29 mouse cellular contexts compared by ENCODE assay signal in the genomic region with DNA sequence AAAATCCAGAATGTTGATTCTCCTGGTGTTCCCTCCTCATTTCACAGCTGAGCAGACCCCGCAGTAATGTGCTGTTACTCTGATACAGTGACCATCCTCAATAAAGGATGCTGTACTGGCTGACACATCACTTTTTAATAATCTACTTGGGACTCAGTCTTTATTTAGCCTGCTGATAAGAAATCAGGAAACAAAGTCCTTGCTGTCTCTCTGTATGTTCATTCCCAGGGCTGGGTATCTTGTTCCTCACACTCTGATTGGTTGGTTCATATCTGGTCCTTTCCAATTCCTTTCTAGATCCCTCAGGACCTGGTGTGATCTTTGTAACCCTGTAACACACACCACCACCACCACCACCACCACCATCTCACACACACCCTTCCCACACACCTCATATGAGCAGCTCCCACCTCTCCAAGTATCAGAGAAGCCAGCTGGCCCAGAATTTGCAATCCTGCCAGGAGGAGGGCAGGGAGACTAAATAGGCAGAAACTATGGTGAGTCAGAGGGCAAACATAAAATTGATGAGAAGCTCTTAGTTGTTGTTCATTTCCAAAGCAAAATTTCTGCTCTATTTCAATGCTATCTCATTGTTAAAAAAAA. TPM values are rescaled to one million over a fixed set of nuclear protein-coding genes. Genes with fewer than 3 reads are reported as not detected.
A peak's percentile ranks its signal among the peaks of the same experiment; 100 is the strongest.
DNase-seq lines count a peak whose midpoint lies in the region; ATAC-seq and TF ChIP-seq lines count a peak whose summit lies in the region.
"Had no signal": no experiment of that assay in that cellular context is flagged by ENCODE, and none has a peak within 500 bp of the region (broad histone marks: within the 10 kb centered on the region; RNA-seq: fewer than 3 reads in every experiment).

No protein-coding gene starts in this region.

- H3K27ac ChIP-seq in intestine, postnatal 0 days (ENCODE audit: low read depth, low read length), result peak overlapping the region; percentile 88
- H3K27ac ChIP-seq in thymus, adult 2 months (ENCODE audit: control insufficient read depth, insufficient read depth, low read length), result no peak overlapping the region
- no peak overlapping the region for H3K27ac ChIP-seq in liver, postnatal 0 days (ENCODE audit: low read depth)
- H3K27ac ChIP-seq: embryonic facial prominence, embryonic 13.5 days; forebrain, embryonic 12.5 days; heart, embryonic 13.5 days; limb, embryonic 10.5 days; limb, embryonic 15.5 days; liver, embryonic 13.5 days; neural tube, embryonic 15.5 days; stomach, embryonic 15.5 days had no signal

- no peaks in the 10 kb centered on the region for H3K27me3 ChIP-seq in intestine, postnatal 0 days (replicated peaks; ENCODE audit: control insufficient read depth, insufficient read depth, low read length)
- no peaks in the 10 kb centered on the region for H3K27me3 ChIP-seq in thymus, adult 2 months (ENCODE audit: control insufficient read depth, insufficient read depth, low read length)
- H3K27me3 ChIP-seq in liver, postnatal 0 days (ENCODE audit: insufficient read depth, low read length), result no peaks in the 10 kb centered on the region
- H3K27me3 ChIP-seq: embryonic facial prominence, embryonic 13.5 days; forebrain, embryonic 12.5 days; heart, embryonic 13.5 days; limb, embryonic 15.5 days; liver, embryonic 13.5 days; neural tube, embryonic 15.5 days; stomach, embryonic 15.5 days had no signal

- peaks cover 22% of the 10 kb centered on the region for H3K4me1 ChIP-seq in intestine, postnatal 0 days (replicated peaks; ENCODE audit: control insufficient read depth, insufficient read depth, low read length)
- no peaks in the 10 kb centered on the region for H3K4me1 ChIP-seq in thymus, adult 2 months (replicated peaks; ENCODE audit: control insufficient read depth, insufficient read depth, low read length)
- peaks cover 8% of the 10 kb centered on the region for H3K4me1 ChIP-seq in liver, postnatal 0 days (ENCODE audit: insufficient read depth)
- H3K4me1 ChIP-seq: embryonic facial prominence, embryonic 13.5 days; forebrain, embryonic 12.5 days; limb, embryonic 10.5 days; limb, embryonic 15.5 days; neural tube, embryonic 15.5 days; stomach, embryonic 15.5 days had no signal

- no peak for TF ChIP-seq EP300 in liver, postnatal 0 days (IDR thresholded peaks at IDR 0.05; ENCODE audit: low read depth)

- no peak for TF ChIP-seq CTCF in intestine, postnatal 0 days (IDR thresholded peaks at IDR 0.05; ENCODE audit: low read depth)
- TF ChIP-seq CTCF in thymus, adult 2 months (IDR thresholded peaks at IDR 0.05; ENCODE audit: borderline replicate concordance, control insufficient read depth, extremely low read depth, insufficient read depth, low read length, poor library complexity), result no peak
- no peak for TF ChIP-seq CTCF in liver, postnatal 0 days (IDR thresholded peaks at IDR 0.05; ENCODE audit: low read depth)

- no peak for ATAC-seq in intestine, postnatal 0 days
- no peak for ATAC-seq in liver, postnatal 0 days
- ATAC-seq: CD4-positive, CD25-positive, alpha-beta regulatory T cell, adult 4 months; hindbrain, embryonic 16.5 days had no signal

- H3K9me3 ChIP-seq in intestine, postnatal 0 days (ENCODE audit: control insufficient read depth), result no peaks in the 10 kb centered on the region
- H3K9me3 ChIP-seq in liver, postnatal 0 days (ENCODE audit: low read length), result no peaks in the 10 kb centered on the region
- H3K9me3 ChIP-seq: embryonic facial prominence, embryonic 13.5 days; forebrain, embryonic 12.5 days; heart, embryonic 13.5 days; limb, embryonic 10.5 days; limb, embryonic 15.5 days; liver, embryonic 13.5 days; neural tube, embryonic 15.5 days; stomach, embryonic 15.5 days had no signal

- no peak overlapping the region for H3K4me2 ChIP-seq in intestine, postnatal 0 days (replicated peaks; ENCODE audit: low read depth)
- no peak overlapping the region for H3K4me2 ChIP-seq in liver, postnatal 0 days (ENCODE audit: low read depth, low read length)
- H3K4me2 ChIP-seq: embryonic facial prominence, embryonic 13.5 days; forebrain, embryonic 12.5 days; heart, embryonic 13.5 days; limb, embryonic 15.5 days; liver, embryonic 13.5 days; neural tube, embryonic 15.5 days; stomach, embryonic 15.5 days had no signal

- no peak overlapping the region for H3K4me3 ChIP-seq in intestine, postnatal 0 days (ENCODE audit: low read depth, low read length)
- no peak overlapping the region for H3K4me3 ChIP-seq in thymus, adult 2 months (ENCODE audit: control insufficient read depth, insufficient read depth, low read length)
- H3K4me3 ChIP-seq in liver, postnatal 0 days (ENCODE audit: low read depth, low read length), result no peak overlapping the region
- H3K4me3 ChIP-seq: embryonic facial prominence, embryonic 13.5 days; forebrain, embryonic 12.5 days; heart, embryonic 13.5 days; limb, embryonic 10.5 days; limb, embryonic 15.5 days; liver, embryonic 13.5 days; neural tube, embryonic 15.5 days; stomach, embryonic 15.5 days had no signal

- no peak overlapping the region for H3K9ac ChIP-seq in intestine, postnatal 0 days (ENCODE audit: low read depth, low read length)
- no peak overlapping the region for H3K9ac ChIP-seq in liver, postnatal 0 days (replicated peaks)
- H3K9ac ChIP-seq: embryonic facial prominence, embryonic 13.5 days; forebrain, embryonic 12.5 days; heart, embryonic 13.5 days; limb, embryonic 15.5 days; liver, embryonic 13.5 days; neural tube, embryonic 15.5 days; stomach, embryonic 15.5 days had no signal

- peak; percentile 31 for DNase-seq in adrenal gland, postnatal 14 days
- no peak for DNase-seq in adrenal gland, adult 18-20 months (ENCODE audit: low spot score in 2 of 2)
- DNase-seq in 3T3-L1 (ENCODE audit: low read depth, low spot score), result peak; percentile 46
- DNase-seq in adipocyte (ENCODE audit: low spot score), result peak; percentile 25
- no peak for DNase-seq in thymus, adult 2 months
- DNase-seq in liver, postnatal 0 days, result no peak
- DNase-seq: cerebellum, adult 8-10 months; gastrocnemius, postnatal 10 days; heart, postnatal 10 days; kidney, adult 9 months; kidney, postnatal 10 days; liver, embryonic 13.5 days; lung, adult 2 months; lung, postnatal 14 days; midbrain, embryonic 14.5 days; retina, postnatal 1 day; right cerebral cortex, postnatal 14 days; thymus, postnatal 25 days had no signal

- 58% methylated on average over 1 of the region's 1 CpGs for WGBS in intestine, postnatal 0 days
- 94% methylated on average over 1 of the region's 1 CpGs for WGBS in thymus, adult 2 months
- WGBS in liver, postnatal 0 days (ENCODE audit: insufficient replicate concordance), result 73% methylated on average over 1 of the region's 1 CpGs

- no peak for TF ChIP-seq POLR2A in thymus, adult 2 months (IDR thresholded peaks at IDR 0.05; ENCODE audit: control insufficient read depth, extremely low read depth, insufficient read depth, low read length, poor library complexity)

- H3K36me3 ChIP-seq in intestine, postnatal 0 days (ENCODE audit: control insufficient read depth, insufficient read depth), result no peaks in the 10 kb centered on the region
- H3K36me3 ChIP-seq in thymus, adult 2 months (ENCODE audit: control insufficient read depth, insufficient read depth, low read length), result no peaks in the 10 kb centered on the region
- H3K36me3 ChIP-seq in liver, postnatal 0 days (replicated peaks; ENCODE audit: insufficient read depth, low read length), result no peaks in the 10 kb centered on the region
- H3K36me3 ChIP-seq: embryonic facial prominence, embryonic 13.5 days; forebrain, embryonic 12.5 days; heart, embryonic 13.5 days; limb, embryonic 10.5 days; limb, embryonic 15.5 days; liver, embryonic 13.5 days; neural tube, embryonic 15.5 days; stomach, embryonic 15.5 days had no signal

RNA-seq across cellular contexts. Expression of a gene that starts 18.0 kb away (rescaled TPM):
- total RNA-seq in adrenal gland, postnatal 14 days (2021), result 0.22 TPM in 1 of 2 replicates, not detected in the other
- total RNA-seq in adrenal gland, adult 18-20 months (2021), result not detected
- 459 and 473 TPM in 2 replicates for polyA plus RNA-seq in intestine, postnatal 0 days (2015; fragmentation: Nextera tagmentation; extraction: Ambion mirVana)
- polyA plus RNA-seq in thymus, adult 2 months (2012; rRNA removed), result 5.0 and 5.5 TPM in 2 replicates
- 1.2 TPM in 2 replicates for polyA plus RNA-seq in liver, postnatal 0 days (2015; fragmentation: Nextera tagmentation; extraction: Ambion mirVana)
- total RNA-seq: left cerebral cortex, postnatal 10 days had no signal
- polyA plus RNA-seq: hindbrain, embryonic 16.5 days; limb, embryonic 15.5 days; midbrain, embryonic 14.5 days; neural tube, embryonic 15.5 days had no signal

RNA-seq across cellular contexts. Expression of a gene that starts 53.6 kb away (rescaled TPM):
- total RNA-seq in adrenal gland, postnatal 14 days (2021), result 103 and 118 TPM in 2 replicates
- 100 to 1,000 TPM; 146 to 187 TPM for total RNA-seq in adrenal gland, adult 18-20 months (2021)
- 23.5 and 23.6 TPM in 2 replicates for polyA plus RNA-seq in intestine, postnatal 0 days (2015; fragmentation: Nextera tagmentation; extraction: Ambion mirVana)
- polyA plus RNA-seq in thymus, adult 2 months (2012; rRNA removed), result 20.1 and 28.3 TPM in 2 replicates
- polyA plus RNA-seq in liver, postnatal 0 days (2015; fragmentation: Nextera tagmentation; extraction: Ambion mirVana), result 16.1 and 19.2 TPM in 2 replicates

Comparison
In these comparisons a context has a peak if more than half of its experiments do, and no peak if none do; other contexts are left out.
1. DNase-seq: peak in adrenal gland, postnatal 14 days (single experiment), 3T3-L1 (single experiment) and adipocyte (single experiment); none in adrenal gland, adult 18-20 months (0 of 2), thymus, adult 2 months (single experiment) and liver, postnatal 0 days (single experiment).
2. RNA of a gene that starts 18.0 kb away (polyA plus RNA-seq): 459 to 473 TPM in intestine, postnatal 0 days; 5.0 to 5.5 TPM in thymus, adult 2 months and 1.2 TPM in liver, postnatal 0 days; every median in the first group is over 10 times any median in the second.